Mouse (Mus musculus) heart, adult 2 months (tissue): ENCODE data around the gene Pbld2.

ENCODE experiments used
- CTCF ChIP-seq: fragments of 200-600 bp; IDR thresholded peaks from 2 replicates; pipeline ENCODE4 v1.8.1; 2022; ENCODE audit warnings: antibody characterized with exemption, mild to moderate bottlenecking, moderate library complexity
- EP300 ChIP-seq: fragments of 200-500 bp; IDR thresholded peaks from 2 replicates; pipeline ENCODE4 v1.6.1; 2011; ENCODE audit warnings: low read depth, low read length, control low read depth; ENCODE audit not compliant: insufficient read depth
- POLR2A ChIP-seq: fragments of 200-500 bp; IDR thresholded peaks from 2 replicates; pipeline ENCODE4 v1.6.1; 2011; ENCODE audit warnings: mild to moderate bottlenecking, low read depth, low read length, control low read depth; ENCODE audit not compliant: insufficient read depth

DNA sequence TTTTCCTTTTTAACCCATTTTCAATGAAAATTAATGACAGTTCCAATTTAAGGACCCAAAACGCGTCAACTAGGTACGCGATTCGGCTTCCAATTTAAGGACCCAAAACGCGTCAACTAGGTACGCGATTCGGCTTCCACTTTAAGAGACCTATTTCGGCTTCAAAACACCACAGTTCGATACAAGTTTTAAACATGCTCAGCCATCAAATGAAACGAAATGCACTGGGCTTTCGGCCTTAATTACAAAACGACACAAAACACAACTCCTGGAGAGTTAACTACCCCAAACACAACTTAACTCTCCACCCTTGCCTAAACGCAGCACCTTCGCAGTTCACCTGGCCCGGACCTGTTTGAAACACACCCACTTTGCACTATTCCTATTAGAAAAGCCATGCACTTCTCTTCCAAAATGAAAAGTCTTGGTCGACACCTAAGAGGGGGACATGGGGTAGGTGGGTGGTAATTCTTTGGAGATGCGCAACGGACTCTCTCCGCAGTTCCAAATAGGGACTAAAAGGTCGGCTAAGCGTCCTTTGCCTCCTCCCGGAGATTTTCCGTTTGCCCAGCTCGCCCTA, 1.5 kb upstream of the Pbld2 start:
- TF ChIP-seq CTCF (no peak), EP300 (no peak), POLR2A (no peak)
